Mouse (Mus musculus) C2C12 (cell line): ENCODE data around the gene Pnn. TPM values are rescaled to one million over a fixed set of nuclear protein-coding genes. Genes with fewer than 3 reads are reported as not detected.

Experiments
- H3K27me3 ChIP-seq: one replicate; pipeline ENCODE4 v1.6.1; 2011; ENCODE audit not compliant: control insufficient read depth, insufficient read depth, insufficient read length
- H3K36me3 ChIP-seq: one replicate; pipeline ENCODE4 v1.6.1; 2011; ENCODE audit not compliant: control insufficient read depth, insufficient read depth
- H3K4me3 ChIP-seq: one replicate; pipeline ENCODE4 v1.5.1; 2011; ENCODE audit warnings: mild to moderate bottlenecking, control low read depth; ENCODE audit not compliant: poor library complexity, insufficient read depth, severe bottlenecking
- H3K79me2 ChIP-seq: one replicate; pipeline ENCODE4 v1.6.1; 2011; ENCODE audit not compliant: control insufficient read depth, insufficient read depth
- H3K79me3 ChIP-seq: one replicate; pipeline ENCODE4 v1.6.1; 2011; ENCODE audit warnings: low read depth, control low read depth
- H3ac ChIP-seq: one replicate; pipeline ENCODE3; 2011; ENCODE audit warnings: low read depth; ENCODE audit not compliant: control insufficient read depth, insufficient read length
- CEBPB ChIP-seq: IDR thresholded peaks from one replicate; pipeline ENCODE4 v1.6.1; 2011; ENCODE audit warnings: low read depth, mild to moderate bottlenecking, control low read depth, moderate library complexity
- CTCF ChIP-seq: IDR thresholded peaks from one replicate; pipeline ENCODE4 v1.5.1; 2011; ENCODE audit not compliant: control insufficient read depth, insufficient read depth, insufficient read length
- FOSL1 ChIP-seq: IDR thresholded peaks from one replicate; pipeline ENCODE4 v1.8.0; 2011; ENCODE audit warnings: mild to moderate bottlenecking, low read length; ENCODE audit not compliant: poor library complexity, insufficient read depth, severe bottlenecking
- MAX ChIP-seq: IDR thresholded peaks from one replicate; pipeline ENCODE4 v1.6.1; 2011; ENCODE audit warnings: mild to moderate bottlenecking, control low read depth
- MYOD1 ChIP-seq: IDR thresholded peaks from one replicate; pipeline ENCODE4 v1.6.1; 2011; ENCODE audit warnings: low read depth; ENCODE audit not compliant: control insufficient read depth, insufficient read length
- MYOG ChIP-seq: IDR thresholded peaks from one replicate; pipeline ENCODE4 v1.6.1; 2011; ENCODE audit not compliant: control insufficient read depth, insufficient read length; ENCODE audit errors: extremely low read depth
- USF1 ChIP-seq: IDR thresholded peaks from one replicate; pipeline ENCODE4 v1.6.1; 2011; ENCODE audit warnings: low read depth, mild to moderate bottlenecking, control low read depth, moderate library complexity
- polyA plus RNA-seq: library from polyadenylated mRNA; unstranded; fragments of >200 nt; fragmentation: generic; extraction: Trizol; gene quantifications from one replicate; pipeline ENCODE4 v1.2.1, GENCODE M21; 2012; ENCODE audit warnings: missing spikeins

Gene Pnn
- polyA plus RNA-seq, 1 experiment, result 14.7 TPM

DNA sequence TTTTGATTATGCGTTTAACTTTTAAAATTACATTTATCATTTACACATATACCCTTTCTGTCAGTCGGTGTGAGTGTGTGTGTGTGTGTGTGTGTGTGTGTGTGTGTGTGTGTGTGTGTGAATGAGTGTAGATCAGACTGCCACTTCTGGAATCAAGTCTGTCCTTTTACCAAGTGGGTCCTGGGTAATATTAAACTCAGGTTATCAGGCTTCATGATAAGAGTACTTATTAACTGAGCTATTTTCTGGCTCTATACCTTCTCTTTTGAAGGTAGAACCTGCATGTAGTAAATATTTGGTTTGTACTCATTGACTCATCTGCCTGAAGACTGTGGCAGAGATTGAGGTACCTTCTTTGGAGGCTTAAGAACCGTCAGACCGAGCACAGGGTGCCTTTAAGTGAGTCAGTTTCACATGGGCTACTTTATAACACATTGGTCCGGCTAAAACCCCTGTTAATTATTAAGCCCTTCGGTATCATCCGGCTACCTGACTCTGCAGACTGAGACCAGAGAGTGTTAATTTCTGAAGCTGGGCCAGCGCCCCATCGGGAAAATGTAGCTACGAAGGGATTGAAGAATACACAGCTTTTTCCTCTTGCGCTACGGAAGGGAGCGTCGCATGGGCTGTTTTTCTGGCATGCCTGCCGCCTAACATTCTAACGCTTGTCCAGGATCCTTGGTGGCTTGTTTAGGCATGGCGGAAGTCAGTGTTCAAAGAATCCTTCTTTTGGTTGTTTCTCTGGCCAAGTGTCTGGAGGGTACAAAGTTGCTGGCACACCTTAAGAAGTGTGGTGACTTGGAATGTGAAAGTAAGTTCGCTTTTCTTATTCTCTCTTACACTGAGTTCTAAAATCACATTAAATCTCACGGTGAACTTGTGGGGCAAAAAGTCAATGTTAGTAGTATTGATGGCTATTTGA is 28.7 kb downstream of the Pnn start, which contains the start of gene Mia2:
Gene Mia2 (plus strand): TSS at position 696 of the 922 bp plus-strand sequence.
- no peak within 1 kb of the TSS for H3ac ChIP-seq
- no peaks in the 10 kb centered on the region for H3K79me3 ChIP-seq
- no peaks in the 10 kb centered on the region for H3K27me3 ChIP-seq
- H3K36me3 ChIP-seq, result no peaks in the 10 kb centered on the region
- H3K4me3 ChIP-seq, result no peak within 1 kb of the TSS
- no peaks in the 10 kb centered on the region for H3K79me2 ChIP-seq
- TF ChIP-seq CTCF (no peak), USF1 (no peak), MAX (no peak), MYOD1 (no peak), MYOG (no peak), CEBPB (no peak), FOSL1 (no peak)

DNA sequence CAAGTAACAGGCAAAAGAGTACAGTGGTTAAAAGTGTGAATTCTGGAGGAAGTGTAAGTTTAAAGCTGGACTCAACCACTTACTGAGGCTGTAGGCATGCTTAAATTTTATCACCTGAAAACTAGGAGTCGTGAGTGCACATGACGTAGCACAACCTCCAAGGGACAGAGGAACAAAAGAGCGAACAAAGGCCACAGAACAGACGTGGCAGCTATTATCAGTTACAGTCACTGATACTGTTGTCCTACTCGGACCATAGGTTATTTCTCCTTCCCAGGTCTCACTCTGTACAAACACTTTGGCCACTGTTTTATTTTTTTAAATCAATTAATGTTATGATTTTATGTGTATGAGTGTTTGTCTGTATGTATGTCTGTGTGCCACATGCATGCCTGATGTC is 38.1 kb downstream of the Pnn start:
- no peak for TF ChIP-seq FOSL1
- no peak for TF ChIP-seq USF1
- no peak for TF ChIP-seq CTCF
- TF ChIP-seq MAX, result no peak
- H3K79me3 ChIP-seq, result no peaks in the 10 kb centered on the region

GRCm38 (mm10) chr12:59105914-59106313 is 39.2 kb downstream of the Pnn start:
- Histone ChIP-seq H3K4me3 (no peak overlapping the region), H3K79me2 (no peaks in the 10 kb centered on the region), H3K36me3 (no peaks in the 10 kb centered on the region), H3K27me3 (no peaks in the 10 kb centered on the region), H3K79me3 (no peaks in the 10 kb centered on the region), H3ac (no peak overlapping the region)
- TF ChIP-seq USF1 (no peak), CEBPB (no peak), CTCF (no peak), MAX (no peak), FOSL1 (no peak), MYOG (no peak), MYOD1 (no peak)

More for the DNA sequence above, 38.1 kb downstream of the Pnn start:
- Histone ChIP-seq H3K27me3 (no peaks in the 10 kb centered on the region), H3K79me2 (no peaks in the 10 kb centered on the region), H3K4me3 (no peak overlapping the region), H3K36me3 (no peaks in the 10 kb centered on the region), H3ac (no peak overlapping the region)

DNA sequence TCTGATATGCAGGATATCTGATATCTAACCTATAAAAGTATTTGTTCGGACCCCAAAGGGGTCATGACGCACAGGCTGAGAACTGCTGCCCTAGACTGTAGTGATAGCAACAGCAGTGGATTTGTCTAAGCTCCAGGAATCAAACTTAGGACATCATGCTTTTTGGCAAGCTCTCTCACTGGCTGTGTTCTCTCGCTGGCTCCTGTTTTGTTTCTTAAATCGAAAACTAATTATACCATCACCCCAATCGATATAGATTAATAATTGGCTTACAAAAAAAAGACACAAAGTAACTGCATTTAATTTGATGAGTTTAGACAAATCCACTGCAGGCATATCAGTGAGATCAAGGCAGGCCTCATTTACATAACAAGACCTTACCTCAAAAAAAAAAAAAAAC is 39.8 kb downstream of the Pnn start:
- H3K79me2 ChIP-seq, result no peaks in the 10 kb centered on the region
- no peaks in the 10 kb centered on the region for H3K36me3 ChIP-seq
- H3ac ChIP-seq, result no peak overlapping the region
- no peaks in the 10 kb centered on the region for H3K79me3 ChIP-seq
- H3K4me3 ChIP-seq, result no peak overlapping the region
- TF ChIP-seq CEBPB, result no peak
- TF ChIP-seq MYOD1, result no peak
- TF ChIP-seq CTCF, result no peak
- no peak for TF ChIP-seq MYOG
- no peak for TF ChIP-seq FOSL1
- TF ChIP-seq MAX, result no peak
- no peak for TF ChIP-seq USF1
- H3K27me3 ChIP-seq, result no peaks in the 10 kb centered on the region

- TF ChIP-seq MYOG (no peak), USF1 (no peak), CTCF (no peak), MAX (no peak), FOSL1 (no peak), CEBPB (no peak), MYOD1 (no peak)
- Histone ChIP-seq H3K36me3 (no peaks in the 10 kb centered on the region), H3K79me2 (no peaks in the 10 kb centered on the region), H3ac (no peak overlapping the region), H3K4me3 (no peak overlapping the region), H3K79me3 (no peaks in the 10 kb centered on the region), H3K27me3 (no peaks in the 10 kb centered on the region)
Observed at GRCm38 (mm10) chr12:59107926-59108325, 41.2 kb downstream of the Pnn start.

DNA sequence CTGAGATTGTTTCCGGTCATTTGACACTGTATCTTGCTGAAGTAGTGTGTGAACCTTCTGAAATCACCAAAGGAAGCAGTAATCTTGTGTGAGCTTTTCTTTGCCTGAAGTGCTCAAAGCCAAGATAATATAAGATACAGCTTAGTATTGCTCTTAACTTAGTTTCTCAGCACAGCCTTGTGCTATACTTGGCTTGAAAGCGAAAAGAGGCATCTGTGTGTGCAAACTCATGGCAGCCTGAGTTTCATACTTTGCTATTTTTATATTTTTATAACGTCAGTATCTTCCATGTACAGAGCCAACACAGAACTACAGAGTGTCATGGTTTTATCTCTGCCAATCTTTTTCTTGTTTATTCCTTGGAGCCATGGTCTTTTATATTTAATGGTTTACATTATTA is 50.5 kb downstream of the Pnn start:
- no peaks in the 10 kb centered on the region for H3K27me3 ChIP-seq
- TF ChIP-seq MYOG (no peak), CEBPB (no peak), MAX (no peak), MYOD1 (no peak), CTCF (no peak), FOSL1 (no peak), USF1 (no peak)

More for the DNA sequence above, 50.5 kb downstream of the Pnn start:
- Histone ChIP-seq H3K36me3 (no peaks in the 10 kb centered on the region), H3K79me3 (no peaks in the 10 kb centered on the region), H3K4me3 (no peak overlapping the region), H3K79me2 (no peaks in the 10 kb centered on the region), H3ac (no peak overlapping the region)

Other genes starting within 250 kb of the Pnn start
- 14.4 TPM for gene Sec23a, start 54.9 kb upstream of the Pnn start, polyA plus RNA-seq
- 12.8 TPM for gene Gemin2, start 53.5 kb upstream of the Pnn start, polyA plus RNA-seq
- gene Trappc6b, start 5.4 kb upstream of the Pnn start, polyA plus RNA-seq, result 38.7 TPM
- gene Mia2, start 28.9 kb downstream of the Pnn start, polyA plus RNA-seq, result 13.3 TPM
- 4.5 TPM for gene Fbxo33, start 152.8 kb downstream of the Pnn start, polyA plus RNA-seq